Mouse (Mus musculus) lung, adult 18-20 months (tissue): ENCODE measurements around the gene Efcab11.

Experiments used
- DNase-seq, 2 experiments: peaks; one replicate each; pipeline ENCODE4 v3.0.0; 2022; ENCODE audit warnings: mixed read lengths in 2 of 2

Efcab11 gene

DNA sequence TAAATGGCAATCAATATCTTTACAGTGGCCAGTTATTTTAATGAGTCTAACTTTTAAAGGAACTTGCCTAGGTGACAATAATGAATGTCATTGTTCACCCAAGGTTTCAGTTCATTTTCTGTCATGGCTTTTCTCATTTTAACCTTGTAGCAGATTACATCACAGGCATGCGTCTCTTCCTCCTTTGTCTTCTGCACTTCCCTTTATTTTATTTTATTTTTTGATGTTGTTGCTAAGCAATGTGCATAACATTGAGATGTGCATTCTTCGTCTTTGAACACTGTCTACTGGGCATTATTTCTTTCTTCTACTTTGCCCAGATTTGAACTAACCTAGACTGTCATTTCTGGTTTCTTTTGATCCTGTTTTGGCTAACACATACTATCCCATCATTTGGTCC is 88.3 kb downstream of the Efcab11 start:
- no peak for DNase-seq

GRCm38 (mm10) chr12:99794792-99795620 is 89.2 kb downstream of the Efcab11 start:
- no peak for DNase-seq

DNA sequence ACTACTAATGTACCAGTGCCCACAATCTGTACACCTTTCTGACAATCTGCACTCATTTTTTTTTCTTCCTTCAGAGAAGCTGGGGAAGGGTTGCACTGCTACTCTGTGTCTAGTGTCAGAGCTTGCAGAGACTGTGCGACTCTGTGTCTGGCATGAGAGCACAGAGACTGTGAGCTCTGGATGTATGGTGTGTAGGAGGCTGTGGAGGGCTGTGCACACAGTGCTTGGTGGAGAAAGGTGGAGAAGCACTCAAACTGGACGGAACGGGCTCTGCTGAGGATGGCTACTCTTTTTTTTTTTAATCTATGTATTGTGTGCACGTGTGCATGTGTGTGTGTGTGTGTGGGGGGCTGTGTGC is 90.1 kb downstream of the Efcab11 start:
- no peak for DNase-seq

GRCm38 (mm10) chr12:99793465-99794157 is 90.6 kb downstream of the Efcab11 start:
- DNase-seq: no peak

DNA sequence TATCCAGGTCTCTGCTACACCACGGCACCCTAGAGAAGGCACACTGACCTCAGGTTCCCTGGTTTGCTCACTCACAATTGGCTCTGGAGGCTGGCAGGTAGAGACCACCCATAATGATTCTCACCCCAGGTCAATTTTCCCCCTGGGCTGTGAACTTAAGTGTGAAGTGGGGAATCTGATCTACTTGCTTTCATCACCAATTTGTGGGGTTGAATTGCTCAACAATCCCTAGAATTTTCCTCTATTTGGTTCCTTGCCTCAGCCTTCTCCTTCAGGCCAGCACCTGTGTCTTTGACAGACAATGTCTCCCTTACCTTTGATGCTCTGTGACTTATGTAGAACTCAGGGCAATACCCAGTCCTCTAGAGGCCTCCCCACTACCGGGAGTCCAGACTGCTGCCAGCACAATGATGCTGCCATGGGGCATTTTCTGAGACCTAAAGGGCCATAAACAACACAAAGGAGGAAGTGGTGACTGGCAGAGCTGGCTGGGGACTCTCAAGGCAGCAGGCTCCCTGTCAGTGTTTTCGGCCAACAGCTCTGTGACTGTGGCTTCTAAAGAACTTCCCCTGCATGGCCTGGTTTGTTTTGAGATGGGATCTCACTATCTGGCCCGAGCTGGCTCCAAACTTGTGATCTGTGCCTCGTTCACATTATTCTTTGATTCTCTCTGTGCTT is 94.8 kb downstream of the Efcab11 start:
- DNase-seq: peak; percentile 32 to 35

DNA sequence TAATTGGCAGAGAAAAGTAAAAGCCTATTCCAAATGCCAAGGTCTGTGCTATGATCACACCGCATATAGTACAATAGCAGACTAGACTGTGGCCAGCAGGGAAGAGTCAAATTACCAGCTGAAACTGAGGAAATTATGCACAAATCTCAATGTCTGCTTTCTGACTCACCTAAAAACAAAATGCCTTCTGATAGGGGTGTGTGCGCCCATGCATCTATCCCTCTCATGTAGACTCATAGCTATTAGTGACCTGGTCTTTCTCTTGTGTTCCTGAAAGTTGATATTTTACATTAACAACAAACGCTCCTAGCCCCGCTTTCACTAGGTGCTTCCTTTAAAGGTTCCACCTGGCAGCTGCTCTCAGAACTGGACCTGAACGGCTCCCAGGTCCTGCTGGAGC is 102.5 kb downstream of the Efcab11 start:
- no peak for DNase-seq

- DNase-seq: no peak
Measured at GRCm38 (mm10) chr12:99780396-99780795, 103.8 kb downstream of the Efcab11 start.

GRCm38 (mm10) chr12:99779908-99780307 is 104.3 kb downstream of the Efcab11 start:
- DNase-seq: no peak

DNA sequence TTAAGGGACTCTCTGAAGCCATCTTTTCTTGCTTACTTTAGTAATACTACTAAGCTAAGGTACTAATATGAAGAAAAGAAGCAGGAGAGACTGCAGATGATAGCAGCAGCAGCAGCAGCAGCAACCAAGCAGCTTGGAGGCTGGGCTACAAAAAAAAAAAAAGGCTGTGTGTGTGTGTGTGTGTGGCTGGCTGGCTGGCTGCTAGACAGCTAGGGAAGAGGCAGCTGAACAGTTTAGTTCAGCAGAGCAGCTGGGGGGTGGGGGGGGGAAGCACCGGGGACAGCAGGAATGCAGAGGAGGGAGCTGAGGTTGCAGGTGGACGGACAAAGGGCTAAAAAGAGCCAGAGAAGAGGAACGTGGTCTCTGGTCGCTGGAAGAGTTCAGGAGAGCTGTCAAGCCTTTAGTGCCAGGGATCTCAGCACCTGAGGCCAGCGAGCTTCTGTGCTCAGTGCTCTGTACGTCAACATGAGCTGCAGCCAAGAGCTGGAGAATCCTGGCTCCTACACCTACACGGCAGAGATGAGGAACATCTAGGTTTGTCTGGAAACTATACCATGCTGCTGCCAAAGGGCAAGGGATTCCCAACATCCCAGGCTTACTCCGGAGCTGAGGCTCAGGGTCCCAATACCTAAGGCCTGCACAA is 107.6 kb downstream of the Efcab11 start:
- no peak for DNase-seq

DNA sequence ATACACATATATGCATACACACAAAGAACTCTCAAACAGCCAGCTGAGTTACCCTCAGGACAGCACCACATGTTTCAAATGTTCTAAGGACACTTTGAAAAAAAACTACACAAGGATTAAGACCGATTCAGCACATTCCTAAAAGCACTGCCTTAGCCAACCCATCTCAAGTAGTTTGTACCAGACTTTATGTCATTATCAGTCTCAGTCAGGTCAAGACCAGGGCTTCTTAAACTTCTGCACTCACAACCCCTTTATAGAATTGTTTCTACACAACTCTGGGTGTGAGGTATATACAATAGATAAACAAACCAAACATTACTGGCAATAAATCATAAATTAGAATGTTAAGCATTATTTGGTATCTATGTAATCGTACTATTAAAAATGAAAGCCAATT is 109.4 kb downstream of the Efcab11 start:
- DNase-seq: no peak

- no peak for DNase-seq
Measured at GRCm38 (mm10) chr12:99773636-99774193, 110.5 kb downstream of the Efcab11 start.

GRCm38 (mm10) chr12:99771018-99771417 is 113.2 kb downstream of the Efcab11 start:
- no peak for DNase-seq

GRCm38 (mm10) chr12:99769626-99770025 is 114.6 kb downstream of the Efcab11 start:
- no peak for DNase-seq

- DNase-seq: no peak
Measured at GRCm38 (mm10) chr12:99767691-99768090, 116.5 kb downstream of the Efcab11 start.

- DNase-seq: no peak
Measured at GRCm38 (mm10) chr12:99765979-99766378, 118.3 kb downstream of the Efcab11 start.

DNA sequence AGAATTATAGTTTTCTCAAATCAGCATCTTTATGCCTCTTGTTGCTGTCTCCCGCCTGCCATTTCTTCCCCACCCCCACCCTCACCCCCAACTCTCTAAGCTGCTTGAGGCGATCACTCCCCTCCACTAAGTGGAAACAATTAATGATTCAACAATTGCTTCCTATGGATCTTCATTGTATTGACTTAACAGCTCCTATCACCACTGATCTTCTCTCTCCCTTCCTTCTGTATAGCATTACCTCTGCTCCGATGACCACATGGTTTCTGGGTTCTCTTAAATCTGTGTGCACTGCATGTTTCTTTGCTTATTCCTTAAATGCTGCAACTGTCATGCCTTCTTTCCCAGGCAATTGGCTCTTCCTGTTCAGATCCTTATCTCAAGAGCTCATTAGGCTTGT is 120.2 kb downstream of the Efcab11 start:
- DNase-seq: no peak

DNA sequence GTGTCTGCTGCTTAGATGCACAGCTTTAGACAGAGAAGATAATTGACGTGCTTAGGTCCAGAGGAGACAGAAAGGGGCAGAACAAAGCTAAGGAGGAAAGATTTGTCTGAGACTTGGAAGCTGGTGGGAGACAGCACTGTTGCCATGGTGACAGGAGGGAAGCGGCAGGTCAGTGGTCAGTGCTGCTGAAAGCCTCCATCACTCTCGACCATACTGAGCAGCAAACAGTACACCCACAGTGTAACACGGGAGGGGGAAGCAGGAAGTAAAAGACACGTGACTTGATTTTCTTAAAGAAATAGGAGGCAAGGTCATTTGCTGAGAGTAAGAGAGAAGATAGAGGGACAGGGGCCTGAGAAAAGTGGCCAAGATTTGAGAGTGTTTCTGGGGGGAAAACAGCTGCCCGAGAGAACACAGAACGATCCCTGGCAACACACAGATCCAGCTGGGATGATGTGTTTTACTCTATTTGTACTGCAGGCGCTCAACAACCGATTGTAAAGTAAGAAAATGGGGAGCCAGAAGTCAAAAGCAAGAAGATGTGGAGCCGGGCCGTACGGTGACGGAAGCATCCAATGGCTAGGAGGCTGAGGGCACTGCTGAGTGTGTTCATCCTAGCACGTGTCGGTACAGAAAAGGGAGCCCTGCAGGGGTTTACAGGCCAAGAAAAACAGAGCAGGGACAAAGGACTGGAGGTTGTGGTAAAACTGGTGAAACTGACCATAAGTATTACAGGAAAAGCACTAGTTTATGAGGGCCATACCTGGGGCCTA is 126.3 kb downstream of the Efcab11 start:
- DNase-seq: peak in 1 of 2 experiments; percentile 5

GRCm38 (mm10) chr12:99756914-99757687 is 127.1 kb downstream of the Efcab11 start:
- no peak for DNase-seq

- no peak for DNase-seq
Measured at GRCm38 (mm10) chr12:99756213-99756612, 128.0 kb downstream of the Efcab11 start.

- DNase-seq: no peak
Measured at GRCm38 (mm10) chr12:99752986-99753385, 131.3 kb downstream of the Efcab11 start.

GRCm38 (mm10) chr12:99749391-99749790 is 134.8 kb downstream of the Efcab11 start:
- no peak for DNase-seq
